Mouse (Mus musculus): ENCODE results near the gene Xylt1. TPM values are rescaled to one million over a fixed set of nuclear protein-coding genes. Genes with fewer than 3 reads are reported as not detected.

Xylt1 gene
- total RNA-seq, 2 experiments from 2014 or later, result 53.3 to 55.2 TPM

DNA sequence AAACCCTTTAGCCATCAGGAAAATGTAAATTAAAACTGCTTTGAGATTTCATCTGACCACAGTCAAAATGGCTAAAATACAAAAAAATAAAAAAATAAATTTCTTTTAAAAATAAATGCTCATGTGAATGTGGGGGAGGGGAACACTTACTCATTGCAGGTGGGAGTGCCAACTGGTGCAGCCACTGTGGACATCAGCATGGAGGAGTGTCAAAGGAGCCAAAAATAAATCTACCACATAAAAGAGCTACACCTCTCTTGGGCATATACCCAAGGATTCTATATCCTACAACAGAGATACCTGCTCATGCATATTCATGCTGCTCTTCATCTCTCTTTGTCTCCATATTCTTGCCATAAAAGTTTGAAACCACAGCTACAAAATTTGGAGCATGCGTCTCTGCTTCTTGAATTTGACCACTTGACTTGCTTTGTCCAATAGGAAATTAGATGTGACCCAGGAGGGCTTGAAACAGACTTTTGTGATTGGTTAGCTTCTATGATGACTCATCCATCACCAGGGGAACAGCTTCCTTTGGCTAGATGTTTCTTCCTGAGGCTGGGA is 317.9 kb downstream of the Xylt1 start:
- no peak for DNase-seq (ENCODE audit: extremely low spot score in 1 of 2, low spot score in 2 of 2)
- intact Hi-C loops (cut with DNase I), result no loop called here

DNA sequence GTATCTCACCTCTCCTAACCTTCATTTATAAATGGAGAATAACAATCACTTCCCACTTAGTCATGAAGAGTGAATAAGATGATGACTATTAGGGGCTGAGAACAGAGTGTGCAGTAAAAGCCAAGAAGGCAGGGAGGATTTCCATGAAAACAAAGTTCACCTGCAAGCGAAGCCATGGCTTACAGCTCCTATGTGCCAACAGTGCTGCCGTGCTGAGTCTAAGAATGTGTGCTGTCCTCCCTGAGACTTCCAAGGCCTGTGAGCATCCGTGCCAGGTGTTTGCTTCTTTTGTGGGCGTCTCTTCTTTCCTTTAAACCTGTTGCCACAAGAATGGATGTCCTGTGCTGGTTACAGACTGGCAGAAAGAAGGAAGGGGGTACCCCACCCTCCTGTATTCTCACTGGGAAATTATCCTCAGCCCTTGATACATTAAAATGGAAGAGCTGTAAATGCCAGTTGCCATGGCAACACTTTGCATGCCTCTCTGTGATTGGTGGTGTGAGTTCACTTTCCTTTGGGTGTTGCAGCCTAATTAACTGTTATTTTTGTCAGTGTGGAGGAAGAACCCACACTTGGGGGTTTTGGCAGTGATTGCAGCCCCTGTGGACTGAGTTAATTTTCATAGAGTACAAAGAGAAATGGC is 318.7 kb downstream of the Xylt1 start:
- intact Hi-C loops (cut with DNase I), result no loop called here
- DNase-seq (ENCODE audit: extremely low spot score in 1 of 2, low spot score in 2 of 2), result peak; percentile 42 to 83

DNA sequence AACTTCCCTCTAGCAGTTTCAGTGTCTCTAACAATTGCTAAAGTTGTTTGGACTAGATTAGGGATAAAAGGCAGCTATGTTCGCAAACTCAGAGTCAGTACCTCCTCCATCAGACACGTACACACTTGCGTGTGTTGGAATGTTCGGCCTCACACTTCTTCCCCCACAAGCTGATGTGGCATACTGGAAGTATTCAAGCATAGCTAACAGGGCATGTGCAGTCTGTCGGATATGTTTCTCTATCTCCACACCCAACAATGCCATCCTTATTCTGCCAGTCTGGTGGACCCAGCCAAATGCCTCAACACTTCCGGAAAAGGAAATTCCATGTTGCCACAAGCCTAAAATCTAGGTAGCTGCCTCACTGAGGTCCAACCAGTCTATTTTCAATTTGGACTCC is 319.3 kb downstream of the Xylt1 start:
- peak in 1 of 2 experiments; percentile 12 for DNase-seq (ENCODE audit: extremely low spot score in 1 of 2, low spot score in 2 of 2)
- intact Hi-C loops (cut with DNase I), result no loop called here

DNA sequence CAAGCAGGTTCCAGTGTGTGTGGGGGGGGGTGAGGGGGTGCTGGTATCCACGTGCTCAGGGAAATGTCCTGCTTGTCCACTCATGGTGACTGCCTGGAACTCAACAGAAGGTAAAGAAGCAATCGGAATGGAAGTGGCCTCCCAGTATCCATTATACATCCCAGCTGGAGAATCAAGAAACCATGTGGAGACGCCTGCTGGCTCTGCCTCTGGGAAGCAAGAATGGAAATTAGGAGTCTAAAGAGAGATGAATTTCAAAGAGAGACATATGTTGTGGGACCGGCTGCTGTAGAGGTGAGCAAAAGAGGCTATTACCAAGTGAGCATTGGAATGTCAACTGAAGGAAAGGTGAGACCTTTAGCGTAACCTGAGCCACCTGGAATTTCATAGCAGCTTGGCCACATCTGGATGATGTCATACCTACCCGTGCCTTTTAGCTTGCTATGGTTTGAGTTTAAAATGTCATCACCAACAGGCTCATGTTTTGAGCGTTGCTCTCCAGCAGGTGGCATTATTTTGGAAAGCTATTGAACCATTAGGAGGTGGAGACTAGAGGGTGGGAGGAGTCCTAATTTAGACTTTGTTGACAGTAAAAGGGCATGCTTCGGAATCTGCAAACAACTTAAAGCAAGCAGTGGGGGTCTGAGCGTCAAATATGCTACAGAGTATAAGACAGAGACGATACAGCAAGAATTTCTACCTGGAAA is 329.3 kb downstream of the Xylt1 start:
- peak in 1 of 2 experiments; percentile 14 for DNase-seq (ENCODE audit: extremely low spot score in 1 of 2, low spot score in 2 of 2)
- intact Hi-C loops (cut with DNase I), result no loop called here

DNA sequence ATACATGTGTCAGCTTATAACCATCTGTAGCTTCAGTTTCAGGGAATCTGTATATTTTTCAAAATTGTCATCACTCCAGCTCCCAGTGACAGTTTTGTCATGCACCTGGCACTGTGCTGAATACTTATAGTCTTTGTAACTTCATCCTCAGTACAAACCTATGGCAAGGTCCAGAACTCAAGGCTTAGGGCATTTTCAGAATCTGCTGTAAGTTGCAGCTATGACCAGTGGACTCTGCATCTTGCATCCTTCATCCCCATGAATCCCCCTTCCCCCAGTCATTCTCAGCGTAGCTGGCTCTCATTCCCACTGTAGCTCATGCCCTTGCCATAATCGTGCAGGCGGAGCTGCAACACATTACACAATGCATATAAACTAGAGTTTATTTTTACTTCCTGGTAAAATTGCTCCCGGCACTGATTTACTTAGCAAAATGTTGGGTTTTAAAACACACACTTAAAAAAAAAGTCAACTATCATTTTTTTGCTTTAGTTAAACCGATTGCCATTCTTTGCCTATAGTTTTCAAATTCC is 336.2 kb downstream of the Xylt1 start:
- no peak for DNase-seq (ENCODE audit: extremely low spot score in 1 of 2, low spot score in 2 of 2)
- intact Hi-C loops (cut with DNase I), result no loop called here

DNA sequence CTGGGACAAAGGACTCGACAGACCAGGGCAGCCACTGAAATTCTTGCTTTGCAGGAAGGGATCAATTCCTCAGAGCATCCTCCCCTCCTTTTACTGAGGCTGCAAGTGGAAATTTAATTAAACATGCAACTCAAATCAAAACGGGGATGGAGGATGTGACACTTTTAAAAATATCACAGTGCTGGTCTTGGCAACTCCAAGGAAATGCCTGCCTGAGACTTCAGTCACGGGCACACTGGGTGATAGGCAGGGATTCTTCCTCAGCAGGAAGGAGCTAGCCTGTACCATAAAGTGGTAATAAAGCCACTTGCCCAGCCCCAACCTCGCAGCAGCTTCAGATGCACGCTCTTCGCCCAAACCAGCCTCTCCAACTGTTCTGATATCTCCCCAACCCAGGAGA is 339.6 kb downstream of the Xylt1 start:
- no peak for DNase-seq (ENCODE audit: extremely low spot score in 1 of 2, low spot score in 2 of 2)
- intact Hi-C loops (cut with DNase I), result no loop called here

All from left cerebral cortex, postnatal 10 days (tissue).